Mouse (Mus musculus) sigmoid colon, adult 10 weeks (tissue): ENCODE data around the gene Prss44. TPM values are rescaled to one million over a fixed set of nuclear protein-coding genes. Genes with fewer than 3 reads are reported as not detected.

ENCODE experiments used
- polyA plus RNA-seq: library from polyadenylated mRNA; stranded (reverse); fragments of 350-450 nt; fragmentation: Illumina TruSeq; extraction: RNeasy Lipid Tissue Mini Kit (QIAGEN cat#74804); gene quantifications from one replicate; pipeline ENCODE4 v1.2.3, GENCODE M21; 2014; ENCODE audit warnings: low read depth, low replicate concordance

Prss44 gene
- polyA plus RNA-seq = not detected

DNA sequence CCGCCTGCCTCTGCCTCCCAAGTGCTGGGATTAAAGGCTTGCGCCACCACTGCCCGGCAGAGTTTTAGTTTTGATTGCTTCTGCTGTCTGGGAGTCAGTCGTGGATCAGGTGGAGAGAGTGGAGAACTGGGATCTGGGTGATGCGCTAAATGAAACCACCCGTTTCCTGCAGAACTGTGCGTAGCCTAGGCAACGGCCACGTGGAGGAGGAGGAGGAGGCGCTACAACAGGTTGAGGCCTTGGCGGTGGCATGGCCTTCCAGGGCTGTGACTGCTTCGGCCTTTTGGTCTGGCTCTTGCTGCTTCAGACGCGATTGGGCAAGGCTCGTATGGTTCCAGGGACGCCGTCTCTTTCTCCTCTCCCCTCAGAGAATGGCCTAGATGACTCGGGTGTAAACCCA lies at the start of gene Prss44:
Prss44 (plus strand) TSS at position 206 of the 400 bp plus-strand sequence.

DNA sequence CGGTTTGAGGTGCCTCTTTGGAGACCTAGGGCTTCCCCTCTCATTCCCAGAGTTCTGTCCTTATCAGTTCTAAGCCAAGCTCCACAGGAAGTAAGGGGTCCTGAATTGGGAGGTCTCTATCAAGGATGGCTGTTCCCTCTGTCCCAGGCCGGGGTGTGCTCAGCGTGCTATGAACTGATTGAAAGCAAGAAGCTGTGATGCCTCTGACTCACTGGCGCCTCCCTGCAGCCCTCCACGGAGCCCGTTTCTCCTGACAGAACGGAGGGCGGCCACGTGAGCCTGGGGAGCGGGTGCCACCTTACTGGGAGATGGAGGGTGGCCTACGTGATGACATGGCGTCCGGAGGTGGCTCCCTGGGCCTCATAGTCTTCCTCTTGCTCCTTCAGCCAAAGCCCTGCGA lies 15.9 kb upstream of the Prss44 start, which contains the start of gene Prss42:
Prss42 (plus strand) TSS at position 301 of the 400 bp plus-strand sequence.

DNA sequence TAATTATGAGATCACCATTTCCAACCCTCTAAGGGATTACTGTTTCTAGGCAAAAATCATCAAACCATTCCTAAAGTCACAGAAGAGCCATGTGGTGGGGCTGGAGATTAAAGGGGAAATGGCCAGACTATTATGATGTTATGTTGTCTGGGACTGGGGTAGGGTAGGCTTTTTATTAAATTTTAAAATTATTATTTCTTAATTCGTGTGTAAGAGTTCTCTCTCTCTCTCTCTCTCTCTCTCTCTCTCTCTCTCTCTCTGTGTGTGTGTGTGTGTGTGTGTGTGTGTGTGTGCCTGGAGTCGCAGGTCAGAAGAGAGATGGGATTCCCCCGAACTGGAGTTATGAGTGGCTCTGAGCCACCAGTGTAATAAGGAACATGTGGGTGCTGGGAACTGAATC lies 12.6 kb downstream of the Prss44 start, which contains the start of gene Prss43:
Prss43 (plus strand) TSS at position 301 of the 400 bp plus-strand sequence.

DNA sequence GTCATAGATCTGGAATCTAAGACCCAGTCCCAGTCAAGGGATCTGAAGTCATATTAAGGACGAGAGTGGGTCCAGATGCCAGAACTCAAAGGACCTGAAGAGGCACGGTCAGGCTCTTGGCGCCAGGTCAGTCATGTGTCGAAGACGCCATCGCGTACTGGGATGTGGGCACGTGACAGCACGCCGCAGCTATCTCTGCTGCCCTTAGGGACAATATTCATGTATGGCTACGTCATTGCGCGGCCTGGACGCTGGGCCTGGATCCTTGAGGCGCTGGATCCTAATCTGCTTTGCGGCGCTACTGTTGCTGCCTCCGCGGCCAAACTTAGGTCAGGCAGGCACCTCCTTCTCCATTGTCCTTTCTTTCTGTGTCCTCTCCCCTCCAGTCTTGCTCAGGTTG lies 20.6 kb downstream of the Prss44 start, which contains the start of gene Prss45:
Prss45 (plus strand) TSS at position 178 of the 400 bp plus-strand sequence.

DNA sequence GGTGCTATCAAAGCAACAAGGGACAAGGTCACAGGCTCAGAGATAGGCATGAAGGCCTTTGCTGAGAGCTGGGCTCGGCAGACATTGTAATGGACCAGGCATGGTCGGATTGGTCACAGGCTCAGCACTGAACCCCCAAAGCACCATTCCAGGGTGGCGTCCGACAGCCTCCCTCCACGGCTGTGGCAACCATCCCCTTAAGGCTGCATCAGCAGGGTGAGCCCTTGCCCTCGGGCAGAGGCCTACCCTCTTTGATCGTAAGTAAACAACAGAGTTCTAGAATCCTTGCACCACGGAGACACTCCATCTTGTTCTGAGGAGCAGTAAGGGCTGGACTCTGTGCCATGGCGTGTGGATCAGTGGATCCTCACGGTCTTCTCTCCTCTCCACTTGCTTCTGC lies 30.4 kb downstream of the Prss44 start, which contains the start of gene Prss46:
Prss46 (plus strand) TSS at position 301 of the 400 bp plus-strand sequence.

DNA sequence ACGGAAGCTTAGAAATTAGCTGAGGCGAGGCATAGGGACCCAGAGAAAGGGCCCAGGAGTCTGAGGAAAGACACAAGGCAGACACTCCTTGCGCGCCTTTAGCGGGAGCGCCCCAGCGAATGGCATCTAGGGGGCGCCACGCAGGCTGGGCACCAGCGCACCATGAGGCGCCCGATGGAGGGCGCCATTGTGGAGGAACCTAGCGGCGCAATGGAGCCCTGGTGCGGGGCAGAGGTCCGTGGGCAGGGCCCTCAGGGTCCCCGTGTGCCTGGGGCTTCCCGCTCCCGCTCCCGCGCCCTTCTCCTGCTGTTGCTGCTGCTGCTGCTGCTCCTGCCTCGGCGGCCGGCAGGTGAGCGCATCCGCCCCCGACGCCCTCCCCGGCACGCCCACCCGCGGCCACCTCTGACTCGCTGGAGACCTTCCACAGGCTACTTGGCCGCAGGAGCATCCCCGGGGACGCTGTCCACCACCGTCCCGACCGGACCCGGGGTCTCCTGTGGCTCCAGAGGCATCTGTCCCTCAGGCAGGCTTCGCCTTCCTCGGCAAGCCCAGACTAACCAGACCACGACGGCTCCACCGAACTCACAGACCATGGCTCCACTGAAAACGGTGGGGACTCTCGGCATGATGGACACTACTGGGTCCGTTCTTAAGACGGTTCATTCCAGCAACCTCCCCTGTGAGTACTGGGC lies 44.1 kb downstream of the Prss44 start, which contains the start of gene Prss50:
Prss50 (plus strand) TSS at position 187 of the 692 bp plus-strand sequence.

Other genes starting within 250 kb of the Prss44 start
- 0.66 TPM for gene Nradd, start 189.5 kb upstream of the Prss44 start, polyA plus RNA-seq
- 0.63 TPM for gene Nbeal2, start 159.8 kb upstream of the Prss44 start, polyA plus RNA-seq
- gene Ccdc12, start 157.5 kb upstream of the Prss44 start, polyA plus RNA-seq = not detected
- not detected for gene Myl3, start 72.1 kb upstream of the Prss44 start, polyA plus RNA-seq
- not detected for gene Pth1r, start 66.8 kb upstream of the Prss44 start, polyA plus RNA-seq
- gene Prss42, start 15.8 kb upstream of the Prss44 start, polyA plus RNA-seq = not detected
- gene Prss43, start 12.7 kb downstream of the Prss44 start, polyA plus RNA-seq = not detected
- gene Prss45, start 20.6 kb downstream of the Prss44 start, polyA plus RNA-seq = not detected
- not detected for gene Prss46, start 30.5 kb downstream of the Prss44 start, polyA plus RNA-seq
- gene Prss50, start 44.0 kb downstream of the Prss44 start, polyA plus RNA-seq = not detected
- gene Als2cl, start 65.9 kb downstream of the Prss44 start, polyA plus RNA-seq = 3.4 TPM
- 0.35 TPM for gene Tmie, start 66.1 kb downstream of the Prss44 start, polyA plus RNA-seq
- not detected for gene Fam240a, start 102.9 kb downstream of the Prss44 start, polyA plus RNA-seq
- gene Tdgf1, start 132.2 kb downstream of the Prss44 start, polyA plus RNA-seq = not detected
- 0.35 TPM for gene Lrrc2, start 137.6 kb downstream of the Prss44 start, polyA plus RNA-seq
- gene Rtp3, start 176.6 kb downstream of the Prss44 start, polyA plus RNA-seq = 0.22 TPM
- not detected for gene Ltf, start 205.3 kb downstream of the Prss44 start, polyA plus RNA-seq
- gene Ccrl2, start 243.5 kb downstream of the Prss44 start, polyA plus RNA-seq = 0.98 TPM